Mouse (Mus musculus) heart, embryonic 15.5 days (tissue): ENCODE results near the gene Tagln2. TPM values are rescaled to one million over a fixed set of nuclear protein-coding genes. Genes with fewer than 3 reads are reported as not detected.

Experiments
- ATAC-seq: fragments of 200-750 bp; cut with Nextera tagmentation; replicated peaks from 2 replicates; pipeline ENCODE4 v1.8.0; 2017; ENCODE audit warnings: low read depth, moderate TSS enrichment; ENCODE audit not compliant: insufficient number of reproducible peaks, insufficient read depth, low FRiP score
- H3K27ac ChIP-seq: fragments of 300-500 bp; sonication (generic); 2 replicates; pipeline ENCODE4 v1.5.1; 2015; ENCODE audit warnings: mild to moderate bottlenecking, inconsistent platforms
- H3K27me3 ChIP-seq: fragments of 300-500 bp; sonication (generic); 2 replicates; pipeline ENCODE4 v1.6.1; 2015; ENCODE audit warnings: inconsistent platforms
- H3K36me3 ChIP-seq: fragments of 300-500 bp; sonication (generic); 2 replicates; pipeline ENCODE4 v1.6.1; 2015; ENCODE audit warnings: mild to moderate bottlenecking, inconsistent platforms
- H3K4me1 ChIP-seq: fragments of 300-500 bp; sonication (generic); replicated peaks from 2 replicates; pipeline ENCODE4 v1.6.1; 2015; ENCODE audit warnings: inconsistent platforms
- H3K4me2 ChIP-seq: fragments of 300-500 bp; sonication (generic); 2 replicates; pipeline ENCODE4 v1.6.1; 2015; ENCODE audit warnings: inconsistent platforms, mild to moderate bottlenecking, moderate library complexity
- H3K4me3 ChIP-seq: fragments of 300-500 bp; sonication (generic); 2 replicates; pipeline ENCODE4 v1.5.1; 2015; ENCODE audit warnings: mild to moderate bottlenecking, inconsistent platforms
- H3K9ac ChIP-seq: fragments of 300-500 bp; sonication (generic); 2 replicates; pipeline ENCODE4 v1.6.1; 2015; ENCODE audit warnings: mild to moderate bottlenecking, inconsistent platforms
- H3K9me3 ChIP-seq: fragments of 300-500 bp; sonication (generic); replicated peaks from 2 replicates; pipeline ENCODE4 v1.6.1; 2016; ENCODE audit warnings: inconsistent platforms
- WGBS: fragments of 180-500 bp; shearing (Covaris S2); methylation state at CpG from one replicate; pipeline ENCODE4 v1.1.7; 2015; ENCODE audit warnings: mixed read lengths; 5-methylcytosine and 5-hydroxymethylcytosine counted together
- polyA plus RNA-seq: library from polyadenylated mRNA; unstranded; fragments of >200 nt; fragmentation: Nextera tagmentation; extraction: Ambion mirVana; gene quantifications from 2 replicates; pipeline ENCODE4 v1.2.1, GENCODE M21; 2015

The Tagln2 gene
- polyA plus RNA-seq, 1 experiment from 2014 or later: 276 TPM

DNA sequence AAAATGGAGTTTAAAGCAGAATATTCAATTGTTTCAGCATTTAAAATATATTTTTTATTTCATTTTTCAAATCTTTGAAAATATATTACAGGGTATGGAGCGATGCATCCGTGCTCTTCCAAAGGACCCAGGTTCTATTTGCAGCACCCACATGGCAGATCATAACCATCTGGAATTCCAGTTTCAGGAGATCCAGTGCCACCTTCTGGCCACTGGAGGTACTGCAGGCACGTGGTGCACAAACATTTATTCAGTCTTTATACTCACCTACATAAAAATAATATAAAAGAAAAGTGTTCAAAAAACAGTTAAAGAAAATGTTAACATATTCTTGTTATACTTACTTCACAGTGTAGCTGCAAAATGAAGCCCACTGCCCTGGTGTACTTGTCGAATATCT is 18.2 kb downstream of the Tagln2 start:
- no peaks in the 10 kb centered on the region for H3K36me3 ChIP-seq
- H3K4me3 ChIP-seq: no peak overlapping the region
- H3K4me1 ChIP-seq: peaks cover 41% of the 10 kb centered on the region
- H3K4me2 ChIP-seq: no peak overlapping the region
- no peak for ATAC-seq
- H3K27me3 ChIP-seq: no peaks in the 10 kb centered on the region
- no peaks in the 10 kb centered on the region for H3K9me3 ChIP-seq
- no peak overlapping the region for H3K27ac ChIP-seq
- H3K9ac ChIP-seq: no peak overlapping the region
- WGBS: 67% methylated on average over 4 of the region's 4 CpGs

DNA sequence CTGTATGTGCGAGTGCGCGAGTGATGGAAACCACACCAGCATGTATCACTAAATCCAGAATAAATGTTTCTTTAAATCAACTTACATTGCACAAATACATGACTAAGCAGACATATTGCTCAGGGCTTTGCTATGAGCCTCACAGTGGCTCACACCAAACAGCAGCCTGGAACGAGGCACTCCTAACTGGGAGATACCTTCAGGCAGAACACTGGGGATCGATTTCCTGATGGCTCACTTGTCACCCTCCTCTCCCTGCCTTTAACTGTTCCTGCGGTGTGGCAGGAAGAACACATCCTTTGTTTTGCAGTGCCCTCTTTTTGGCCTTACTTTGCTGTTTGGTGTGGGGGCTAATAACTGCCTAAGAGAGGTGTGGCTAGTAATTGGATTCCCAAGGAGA is 19.8 kb downstream of the Tagln2 start:
- ATAC-seq: no peak
- 54% methylated on average over 6 of the region's 6 CpGs for WGBS
- peak overlapping the region; percentile 33; the same call in 1 of the 2 replicates for H3K27ac ChIP-seq

DNA sequence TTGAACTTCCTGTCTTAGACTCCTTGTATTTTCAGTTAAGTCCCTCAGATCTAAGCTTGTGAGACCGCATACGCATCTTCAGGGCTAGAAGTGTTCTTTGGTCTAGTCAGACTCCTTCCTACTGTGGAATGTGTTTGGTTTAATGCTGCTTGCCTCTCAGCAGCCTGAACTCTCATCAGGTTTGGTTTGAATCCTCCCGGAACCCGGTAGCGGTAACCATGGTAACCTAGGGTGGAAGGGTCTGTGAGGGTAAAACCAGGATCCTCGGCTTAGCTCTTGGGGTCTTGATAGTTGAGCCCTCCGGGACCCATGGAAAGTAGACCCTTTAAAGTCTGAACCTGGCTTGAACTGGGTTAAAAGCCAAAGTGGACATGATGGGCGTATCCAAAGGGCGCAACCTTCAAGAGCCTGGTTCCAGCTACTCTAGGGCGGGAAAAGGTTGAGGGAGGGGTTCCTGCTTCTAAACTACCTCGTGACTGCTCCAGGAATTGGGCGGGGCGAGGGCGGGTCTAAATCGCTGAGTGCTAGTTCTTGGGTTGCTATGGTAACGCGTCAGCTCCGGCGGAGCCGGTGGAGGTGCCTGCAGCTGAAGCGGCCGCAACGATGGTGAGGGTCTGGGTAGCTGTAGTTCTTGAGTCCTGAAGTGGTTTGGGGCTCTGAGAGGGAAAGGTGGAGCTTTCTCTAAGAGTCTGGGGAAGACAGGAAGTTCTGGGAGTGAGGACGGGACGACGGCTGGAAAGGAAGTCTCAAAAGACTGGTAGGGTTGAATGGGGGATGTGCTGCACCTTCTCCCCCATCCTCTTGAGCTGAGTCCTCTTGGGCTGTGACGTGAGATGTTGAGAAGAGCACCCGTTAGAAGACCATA is 21.0 kb downstream of the Tagln2 start, which contains the start of gene Cfap45:
TSS of gene Cfap45 (plus strand) at position 226 of the 865 bp plus-strand sequence.
- H3K9ac ChIP-seq: no peak within 1 kb of the TSS

More for the DNA sequence above, 19.8 kb downstream of the Tagln2 start:
- Histone ChIP-seq H3K4me1 (peaks cover 31% of the 10 kb centered on the region), H3K9ac (no peak overlapping the region), H3K4me2 (no peak overlapping the region), H3K27me3 (no peaks in the 10 kb centered on the region), H3K36me3 (no peaks in the 10 kb centered on the region), H3K4me3 (no peak overlapping the region), H3K9me3 (no peaks in the 10 kb centered on the region)

DNA sequence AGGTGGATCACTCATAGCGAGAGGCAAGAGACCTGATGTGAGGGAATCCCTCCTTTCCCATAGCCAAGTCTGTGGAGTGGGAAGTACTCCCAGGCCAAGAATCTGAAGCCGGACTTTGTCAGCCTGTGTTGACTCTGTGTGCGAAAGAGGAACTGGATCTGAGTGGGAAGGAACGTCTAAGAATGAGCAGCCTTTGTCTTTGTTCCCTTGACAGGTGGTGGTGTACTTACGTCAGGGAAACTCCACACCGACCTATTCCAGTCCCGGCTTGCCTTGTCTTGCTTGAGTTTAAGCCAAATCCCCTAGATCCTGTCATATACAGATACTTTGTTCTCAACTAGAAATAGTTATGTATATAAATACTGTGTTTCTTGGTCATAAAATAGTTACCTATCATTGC is 22.7 kb downstream of the Tagln2 start:
- ATAC-seq: no peak
- no peak overlapping the region for H3K9ac ChIP-seq
- no peak overlapping the region for H3K4me3 ChIP-seq
- H3K4me1 ChIP-seq: peaks cover 36% of the 10 kb centered on the region
- 57% methylated on average over 7 of the region's 7 CpGs for WGBS
- no peaks in the 10 kb centered on the region for H3K36me3 ChIP-seq
- no peak overlapping the region for H3K4me2 ChIP-seq
- H3K27me3 ChIP-seq: peaks cover 8% of the 10 kb centered on the region
- peak overlapping the region; percentile 42; the same call in 1 of the 2 replicates for H3K27ac ChIP-seq
- H3K9me3 ChIP-seq: no peaks in the 10 kb centered on the region

More for the DNA sequence above, 21.0 kb downstream of the Tagln2 start, which contains the start of gene Cfap45:
- WGBS: 4% methylated on average over 28 of the region's 28 CpGs
- peaks cover 26% of the 10 kb centered on the region for H3K4me1 ChIP-seq
- H3K27ac ChIP-seq: peak within 1 kb of the TSS; percentile 33
- ATAC-seq: peak; percentile 64
- peak within 1 kb of the TSS; percentile 67 for H3K4me2 ChIP-seq
- peak within 1 kb of the TSS; percentile 50 for H3K4me3 ChIP-seq
- no peaks in the 10 kb centered on the region for H3K27me3 ChIP-seq
- no peaks in the 10 kb centered on the region for H3K36me3 ChIP-seq
- H3K9me3 ChIP-seq: no peaks in the 10 kb centered on the region

DNA sequence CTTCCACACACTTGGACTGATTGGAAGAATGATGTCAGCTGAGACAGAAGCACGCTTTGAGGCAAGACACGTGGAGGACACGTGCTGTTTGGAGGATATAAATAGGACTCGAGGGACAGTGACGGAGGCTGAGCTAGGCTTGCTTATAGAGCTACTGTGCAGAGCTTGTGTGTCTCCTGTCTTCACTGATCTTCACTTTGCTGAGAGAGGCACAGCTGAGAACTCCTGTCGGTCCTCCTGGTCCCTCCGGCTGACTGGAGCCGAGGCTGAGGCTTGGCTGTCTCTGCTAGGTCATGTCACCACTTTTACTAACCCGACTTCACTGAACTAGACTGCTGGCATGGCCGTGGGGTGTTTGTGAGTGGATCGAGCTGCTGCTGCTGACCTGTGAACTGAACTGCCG is 23.9 kb downstream of the Tagln2 start:
- WGBS: 30% methylated on average over 12 of the region's 12 CpGs
- Histone ChIP-seq H3K9me3 (no peaks in the 10 kb centered on the region), H3K4me3 (no peak overlapping the region), H3K36me3 (no peaks in the 10 kb centered on the region), H3K9ac (no peak overlapping the region), H3K27ac (peak overlapping the region; percentile 34; the same call in 1 of the 2 replicates), H3K4me1 (peaks cover 37% of the 10 kb centered on the region), H3K27me3 (peaks cover 12% of the 10 kb centered on the region), H3K4me2 (no peak overlapping the region)
- ATAC-seq: no peak

DNA sequence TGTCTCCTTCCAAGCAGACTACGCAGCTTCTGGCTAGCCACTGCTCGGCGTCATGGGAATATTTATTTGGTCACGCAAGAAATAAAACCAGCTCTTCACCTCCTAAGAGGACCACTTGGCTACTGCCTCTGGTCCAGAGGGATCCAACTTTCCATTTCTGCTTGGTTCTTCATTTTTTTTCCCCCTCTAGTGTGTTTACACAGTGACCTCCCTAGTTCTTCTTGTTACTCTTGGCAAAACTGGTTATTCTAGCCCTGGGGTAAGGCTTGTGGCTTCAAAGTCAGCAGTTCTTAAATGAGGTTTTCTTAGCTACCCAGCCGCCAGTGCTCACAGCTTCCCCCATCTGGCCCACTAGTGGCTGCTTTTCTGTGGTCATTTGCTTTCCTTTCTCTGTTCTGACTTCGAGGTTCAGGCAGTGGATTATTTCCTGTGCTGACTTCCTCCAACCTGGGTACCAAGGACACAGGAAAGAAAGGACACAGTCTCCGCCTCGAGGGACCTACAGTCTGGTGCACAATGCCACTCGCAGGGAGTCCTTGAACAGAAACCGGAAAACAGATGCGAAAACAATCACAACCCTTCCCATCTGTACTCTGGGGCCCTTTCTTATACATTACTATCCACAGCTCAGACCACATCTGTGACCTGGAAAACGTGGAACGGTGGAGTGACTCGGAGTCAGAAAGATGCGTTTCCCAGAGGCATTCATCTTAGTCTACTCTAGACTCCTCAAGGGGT is 25.3 kb downstream of the Tagln2 start:
- no peaks in the 10 kb centered on the region for H3K36me3 ChIP-seq
- H3K4me1 ChIP-seq: peaks cover 34% of the 10 kb centered on the region
- no peak overlapping the region for H3K9ac ChIP-seq
- 0 out of 2 replicates have a peak overlapping the region, but pooled peaks have one; percentile 20 for H3K4me3 ChIP-seq
- peak overlapping the region; percentile 51 for H3K4me2 ChIP-seq
- peaks cover 12% of the 10 kb centered on the region for H3K27me3 ChIP-seq
- H3K9me3 ChIP-seq: no peaks in the 10 kb centered on the region
- 36% methylated on average over 15 of the region's 15 CpGs for WGBS
- H3K27ac ChIP-seq: peak overlapping the region; percentile 82
- peak; percentile 18 for ATAC-seq

DNA sequence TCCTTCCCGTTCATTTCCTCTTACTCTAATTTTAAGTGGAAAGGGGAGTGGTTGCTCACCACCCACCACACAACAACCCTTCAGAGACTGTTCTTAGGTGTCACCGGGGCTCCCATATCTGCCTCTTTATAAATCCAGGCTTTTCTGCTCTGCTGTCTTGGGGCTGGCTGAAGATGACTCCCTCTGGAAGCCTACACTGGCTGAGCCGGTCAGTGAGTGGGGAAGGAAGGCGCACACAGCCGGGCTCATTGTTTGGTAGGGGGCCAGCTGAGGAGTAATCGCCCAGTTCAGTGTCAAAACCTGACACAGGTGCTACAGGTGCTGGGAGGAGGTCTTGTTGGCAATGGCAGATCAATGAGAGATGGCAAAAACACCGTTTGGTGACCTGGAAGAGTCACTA is 26.1 kb downstream of the Tagln2 start:
- Histone ChIP-seq H3K4me1 (peaks cover 33% of the 10 kb centered on the region), H3K9me3 (no peaks in the 10 kb centered on the region), H3K36me3 (no peaks in the 10 kb centered on the region), H3K4me3 (peak overlapping the region; percentile 20), H3K27me3 (peaks cover 12% of the 10 kb centered on the region), H3K9ac (no peak overlapping the region), H3K27ac (peak overlapping the region; percentile 82), H3K4me2 (peak overlapping the region; percentile 51)
- ATAC-seq: no peak
- 48% methylated on average over 7 of the region's 7 CpGs for WGBS

DNA sequence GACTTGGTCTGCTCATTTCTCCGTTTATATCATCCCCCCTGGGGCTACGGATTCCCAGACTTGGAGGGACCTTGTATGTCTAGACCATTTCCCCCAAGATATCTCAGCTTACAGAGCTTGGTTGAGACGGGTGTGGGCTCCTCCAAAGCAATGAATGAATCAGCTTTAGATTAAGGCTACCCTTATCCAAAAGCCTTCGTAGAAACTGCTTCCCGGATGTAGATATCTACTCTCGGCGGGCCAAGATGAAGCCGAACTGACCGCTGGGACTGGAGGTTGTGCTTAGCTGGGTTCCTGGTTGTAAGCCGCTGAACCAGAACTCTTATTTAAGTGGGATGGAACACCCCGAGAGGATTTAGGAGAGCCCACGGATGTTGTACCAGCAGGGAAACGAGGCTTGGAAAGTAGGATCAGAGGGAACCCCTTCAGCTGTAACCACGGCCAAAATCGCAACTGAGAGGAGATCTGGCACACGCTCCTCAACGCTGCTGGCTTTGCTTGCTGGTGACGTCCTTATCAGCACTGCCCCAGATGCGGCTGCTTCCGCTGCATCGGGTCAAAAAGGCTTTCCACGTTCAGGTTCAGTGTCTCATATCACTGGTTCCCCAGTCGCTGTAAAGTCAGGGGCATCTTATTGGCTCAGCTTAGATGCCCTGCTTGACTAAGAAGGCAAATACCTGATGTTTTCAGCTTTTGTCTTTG is 26.7 kb downstream of the Tagln2 start:
- WGBS: 24% methylated on average over 23 of the region's 23 CpGs
- peaks cover 13% of the 10 kb centered on the region for H3K27me3 ChIP-seq
- H3K9ac ChIP-seq: no peak overlapping the region
- H3K36me3 ChIP-seq: no peaks in the 10 kb centered on the region
- peak overlapping the region; percentile 82 for H3K27ac ChIP-seq
- H3K4me2 ChIP-seq: peak overlapping the region; percentile 51
- H3K4me1 ChIP-seq: peaks cover 28% of the 10 kb centered on the region
- H3K9me3 ChIP-seq: no peaks in the 10 kb centered on the region
- peak overlapping the region; percentile 20 for H3K4me3 ChIP-seq
- ATAC-seq: peak; percentile 40

DNA sequence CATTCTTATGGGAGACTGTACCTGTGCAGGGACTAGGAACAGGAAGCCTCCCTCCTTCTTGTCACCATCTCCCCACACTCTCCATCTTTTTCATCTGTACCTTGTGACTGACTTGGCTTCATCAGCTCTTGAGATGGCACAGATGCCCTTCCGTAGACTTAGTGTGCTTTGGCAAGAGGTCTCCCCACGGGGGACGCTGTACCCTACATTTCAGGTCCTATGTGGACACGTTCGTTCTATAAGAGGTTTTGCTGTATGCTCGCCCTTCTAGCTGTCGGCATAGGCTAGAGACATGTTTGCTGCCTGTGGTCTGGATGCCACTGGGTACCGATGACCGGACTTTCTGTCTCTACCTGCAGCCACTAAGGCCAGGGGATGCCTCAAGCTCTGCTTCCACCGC is 27.6 kb downstream of the Tagln2 start:
- H3K4me3 ChIP-seq: no peak overlapping the region
- no peak overlapping the region for H3K9ac ChIP-seq
- H3K27me3 ChIP-seq: peaks cover 22% of the 10 kb centered on the region
- no peaks in the 10 kb centered on the region for H3K36me3 ChIP-seq
- WGBS: 86% methylated on average over 10 of the region's 10 CpGs
- no peaks in the 10 kb centered on the region for H3K9me3 ChIP-seq
- H3K27ac ChIP-seq: peak overlapping the region; percentile 82
- no peak overlapping the region; the same call in 1 of the 2 replicates for H3K4me2 ChIP-seq
- ATAC-seq: no peak
- H3K4me1 ChIP-seq: peaks cover 32% of the 10 kb centered on the region

DNA sequence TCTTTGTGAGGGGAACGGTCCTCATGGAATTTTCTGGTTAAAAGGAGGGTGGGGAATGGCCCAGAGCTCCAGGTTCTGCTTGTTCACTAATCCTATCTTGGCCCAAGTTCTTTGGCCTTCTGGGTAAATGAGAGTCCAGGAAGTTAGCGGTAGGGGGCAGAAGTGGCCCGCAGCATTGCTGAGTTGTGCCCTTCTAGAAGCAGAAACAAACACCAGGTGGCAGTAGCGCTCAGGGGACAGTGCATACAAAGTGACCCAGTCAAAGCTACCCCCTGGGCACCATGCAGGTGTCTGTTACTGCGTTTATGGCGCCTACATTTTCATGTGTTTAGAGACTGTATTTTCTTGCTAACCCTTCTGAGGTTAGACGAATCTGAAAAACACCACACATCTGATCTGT is 28.9 kb downstream of the Tagln2 start:
- peaks cover 34% of the 10 kb centered on the region for H3K4me1 ChIP-seq
- ATAC-seq: 0 out of 2 replicates have a peak, but pooled peaks have one; percentile 17
- WGBS: 7% methylated on average over 7 of the region's 7 CpGs

More for the DNA sequence above, 28.9 kb downstream of the Tagln2 start:
- Histone ChIP-seq H3K36me3 (no peaks in the 10 kb centered on the region), H3K27me3 (peaks cover 30% of the 10 kb centered on the region), H3K9me3 (no peaks in the 10 kb centered on the region), H3K4me3 (no peak overlapping the region), H3K4me2 (no peak overlapping the region), H3K27ac (no peak overlapping the region), H3K9ac (no peak overlapping the region)
